ENCODE assay signal across 1 mouse cellular context in the genomic region with DNA sequence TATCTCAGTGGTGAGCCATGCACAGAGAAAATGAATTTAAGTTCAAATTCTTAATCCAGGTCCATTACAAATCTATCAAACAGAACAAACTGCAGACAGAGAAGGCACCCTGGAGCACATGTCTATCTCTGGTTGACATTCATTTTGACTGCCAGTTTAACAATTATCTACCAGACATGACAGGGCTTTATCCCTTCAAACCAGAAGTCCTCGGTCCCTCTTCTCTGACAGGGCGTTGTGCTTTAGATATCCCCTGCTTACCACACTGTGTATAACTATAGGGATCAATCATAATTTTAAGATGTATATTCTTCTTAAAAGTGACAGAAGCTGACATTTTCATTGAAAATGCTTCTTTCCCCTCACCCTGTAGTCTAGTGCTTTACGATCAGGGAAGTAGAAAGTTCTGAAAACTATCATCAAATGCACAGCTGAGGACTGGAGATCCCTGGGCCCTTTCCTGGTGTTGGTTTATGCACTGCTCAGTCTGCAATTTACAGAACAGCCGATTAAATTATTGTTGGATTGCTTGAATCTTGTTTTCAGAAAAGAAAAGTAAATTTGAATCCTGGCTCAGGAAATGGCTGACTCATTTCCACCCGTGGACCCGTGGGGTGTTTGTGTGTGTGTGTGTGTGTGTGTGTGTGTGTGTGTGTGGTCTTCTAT.
TF ChIP-seq lines count a peak whose summit lies in the region.

No protein-coding gene starts in this region.

TF ChIP-seq in MEL, 35 proteins besides CTCF, POLR2A, EP300 and RAD21 (continued from another document):
- TF ChIP-seq ZMIZ1 (IDR thresholded peaks at IDR 0.05; ENCODE audit: low read depth, low read length) (no peak), TCF12 (IDR thresholded peaks at IDR 0.05; ENCODE audit: low read depth, low read length) (peak; percentile 85), RCOR1 (IDR thresholded peaks at IDR 0.05; ENCODE audit: low read depth, low read length) (no peak), MYB (IDR thresholded peaks at IDR 0.05; ENCODE audit: low read depth, low read length) (no peak), MAX (IDR thresholded peaks at IDR 0.05; ENCODE audit: low read length) (peak; percentile 69; the same call in 1 of the 2 replicates)
